Mouse (Mus musculus) heart, adult 9 months (tissue): ENCODE results near the gene Bckdha.
A peak's percentile ranks its signal among the peaks of the same experiment; 100 is the strongest.

Experiments
- DNase-seq, 2 experiments: peaks; one replicate each; pipeline ENCODE4 v3.0.0; 2022; ENCODE audit warnings: low spot score in 2 of 2

Bckdha gene

GRCm38 (mm10) chr7:25681341-25682231 is 22.8 kb upstream of the Bckdha start:
- DNase-seq: no peak

GRCm38 (mm10) chr7:25680514-25681258 is 21.9 kb upstream of the Bckdha start, which contains the start of gene B9d2:
Gene B9d2, plus strand, starts transcription at chr7:25680780.
- DNase-seq: peak; percentile 97 to 98

GRCm38 (mm10) chr7:25679971-25680370 is 21.2 kb upstream of the Bckdha start:
- DNase-seq: no peak

- DNase-seq: no peak
Observed at GRCm38 (mm10) chr7:25677013-25677412, 18.2 kb upstream of the Bckdha start.

- peak; percentile 80 to 88 for DNase-seq
Observed at GRCm38 (mm10) chr7:25676085-25676781, 17.5 kb upstream of the Bckdha start.

GRCm38 (mm10) chr7:25675405-25675804 is 16.6 kb upstream of the Bckdha start:
- DNase-seq: no peak

GRCm38 (mm10) chr7:25674719-25675300 is 16.0 kb upstream of the Bckdha start, which contains the start of gene Tmem91:
Gene Tmem91, minus strand, starts transcription at chr7:25675166.
- no peak for DNase-seq

GRCm38 (mm10) chr7:25674297-25674696 is 15.5 kb upstream of the Bckdha start:
- no peak for DNase-seq

GRCm38 (mm10) chr7:25672442-25672841 is 13.7 kb upstream of the Bckdha start:
- DNase-seq: no peak

GRCm38 (mm10) chr7:25671686-25672085 is 12.9 kb upstream of the Bckdha start:
- no peak for DNase-seq

- no peak for DNase-seq
Observed at GRCm38 (mm10) chr7:25670096-25670495, 11.3 kb upstream of the Bckdha start.

- no peak for DNase-seq
Observed at GRCm38 (mm10) chr7:25669631-25670030, 10.8 kb upstream of the Bckdha start.

GRCm38 (mm10) chr7:25669158-25669557 is 10.4 kb upstream of the Bckdha start:
- no peak for DNase-seq

- DNase-seq: no peak
Observed at GRCm38 (mm10) chr7:25666381-25666780, 7.6 kb upstream of the Bckdha start.

- no peak for DNase-seq
Observed at GRCm38 (mm10) chr7:25657785-25658184, 996 bp downstream of the Bckdha start.

- no peak for DNase-seq
Observed at GRCm38 (mm10) chr7:25655601-25656428, 3.0 kb downstream of the Bckdha start.

- no peak for DNase-seq
Observed at GRCm38 (mm10) chr7:25652244-25652759, 6.5 kb downstream of the Bckdha start.

GRCm38 (mm10) chr7:25651281-25651680 is 7.5 kb downstream of the Bckdha start:
- peak in 1 of 2 experiments; percentile 38 for DNase-seq

- no peak for DNase-seq
Observed at GRCm38 (mm10) chr7:25649839-25650238, 8.9 kb downstream of the Bckdha start.

- DNase-seq: no peak
Observed at GRCm38 (mm10) chr7:25647574-25648123, 11.1 kb downstream of the Bckdha start.
